8 mouse cellular contexts compared by ENCODE assay signal in genomic region chr2:27572261-27572793, GRCm38 (mm10). TPM values are rescaled to one million over a fixed set of nuclear protein-coding genes. Genes with fewer than 3 reads are reported as not detected.
DNase-seq lines count a peak whose midpoint lies in the region; ATAC-seq and TF ChIP-seq lines count a peak whose summit lies in the region.

No protein-coding gene starts in this region.

- H3K4me2 ChIP-seq in embryonic facial prominence, embryonic 14.5 days (ENCODE audit: low read depth, low read length), result no peak overlapping the region
- H3K4me2 ChIP-seq in hindbrain, postnatal 0 days (ENCODE audit: low read depth, low read length), result peak overlapping the region; percentile 37; the same call in 1 of the 2 replicates
- no peak overlapping the region for H3K4me2 ChIP-seq in liver, postnatal 0 days (ENCODE audit: low read depth, low read length)

- peak; percentile 7 for DNase-seq in Muller cell, postnatal 12 days (ENCODE audit: inconsistent ontology term)
- peak; percentile 38 for DNase-seq in embryonic facial prominence, embryonic 14.5 days (ENCODE audit: low spot score)
- DNase-seq in hindbrain, postnatal 0 days (ENCODE audit: low spot score), result no peak
- DNase-seq in liver, postnatal 0 days, result peak; percentile 43
- no peak for DNase-seq in ovary, adult 18-20 months (ENCODE audit: low spot score)
- DNase-seq in cerebellum, adult 11-12 months, result no peak
- DNase-seq in T-cell, adult 2 months (ENCODE audit: low spot score), result no peak
- no peak for DNase-seq in thymus, adult 18-20 months

- TF ChIP-seq EP300 in liver, postnatal 0 days (IDR thresholded peaks at IDR 0.05; ENCODE audit: low read depth), result peak; percentile 58; the same call in 1 of the 2 replicates

- H3K4me3 ChIP-seq in embryonic facial prominence, embryonic 14.5 days (ENCODE audit: low read depth, low read length), result no peak overlapping the region
- no peak overlapping the region for H3K4me3 ChIP-seq in hindbrain, postnatal 0 days (ENCODE audit: low read length)
- H3K4me3 ChIP-seq in liver, postnatal 0 days (ENCODE audit: low read depth, low read length), result no peak overlapping the region

- WGBS in embryonic facial prominence, embryonic 14.5 days, result 38% methylated on average over 7 of the region's 8 CpGs
- WGBS in hindbrain, postnatal 0 days, result 45% methylated on average over 8 of the region's 8 CpGs
- 57% methylated on average over 8 of the region's 8 CpGs for WGBS in liver, postnatal 0 days (ENCODE audit: insufficient replicate concordance)

- H3K27me3 ChIP-seq in embryonic facial prominence, embryonic 14.5 days (replicated peaks; ENCODE audit: control insufficient read depth, insufficient read depth, low read length), result no peaks in the 10 kb centered on the region
- no peaks in the 10 kb centered on the region for H3K27me3 ChIP-seq in hindbrain, postnatal 0 days (ENCODE audit: insufficient read depth, low read length)
- no peaks in the 10 kb centered on the region for H3K27me3 ChIP-seq in liver, postnatal 0 days (ENCODE audit: insufficient read depth, low read length)

- H3K36me3 ChIP-seq in embryonic facial prominence, embryonic 14.5 days (ENCODE audit: control insufficient read depth, insufficient read depth, low read length), result no peaks in the 10 kb centered on the region
- H3K36me3 ChIP-seq in hindbrain, postnatal 0 days (ENCODE audit: insufficient read depth, low read length), result no peaks in the 10 kb centered on the region
- no peaks in the 10 kb centered on the region for H3K36me3 ChIP-seq in liver, postnatal 0 days (replicated peaks; ENCODE audit: insufficient read depth, low read length)

- H3K9ac ChIP-seq in embryonic facial prominence, embryonic 14.5 days (ENCODE audit: low read depth, low read length), result no peak overlapping the region
- H3K9ac ChIP-seq in hindbrain, postnatal 0 days (replicated peaks; ENCODE audit: low read length), result no peak overlapping the region
- H3K9ac ChIP-seq in liver, postnatal 0 days (replicated peaks), result no peak overlapping the region

- H3K27ac ChIP-seq in embryonic facial prominence, embryonic 14.5 days (replicated peaks; ENCODE audit: low read depth, low read length), result peak overlapping the region; percentile 46; the same call in 1 of the 2 replicates
- H3K27ac ChIP-seq in hindbrain, postnatal 0 days, result peak overlapping the region; percentile 73
- peak overlapping the region; percentile 69 for H3K27ac ChIP-seq in liver, postnatal 0 days (ENCODE audit: low read depth)

- TF ChIP-seq CTCF in hindbrain, postnatal 0 days (IDR thresholded peaks at IDR 0.05; ENCODE audit: low read depth), result no peak
- no peak for TF ChIP-seq CTCF in liver, postnatal 0 days (IDR thresholded peaks at IDR 0.05; ENCODE audit: low read depth)

- no peak for ATAC-seq in embryonic facial prominence, embryonic 14.5 days (ENCODE audit: low read depth)
- ATAC-seq in hindbrain, postnatal 0 days, result peak; percentile 21; the same call in 1 of the 2 replicates
- peak; percentile 31; the same call in 1 of the 2 replicates for ATAC-seq in liver, postnatal 0 days

- H3K4me1 ChIP-seq in embryonic facial prominence, embryonic 14.5 days (ENCODE audit: control insufficient read depth, insufficient read depth, low read length), result peaks cover 17% of the 10 kb centered on the region
- H3K4me1 ChIP-seq in hindbrain, postnatal 0 days (ENCODE audit: insufficient read depth, low read length), result peaks cover 16% of the 10 kb centered on the region
- H3K4me1 ChIP-seq in liver, postnatal 0 days (ENCODE audit: insufficient read depth), result 0 out of 2 replicates have a peak, but pooled peaks cover 3% of the 10 kb centered on the region

- no peaks in the 10 kb centered on the region for H3K9me3 ChIP-seq in embryonic facial prominence, embryonic 14.5 days (ENCODE audit: control insufficient read depth, low read length)
- H3K9me3 ChIP-seq in hindbrain, postnatal 0 days (ENCODE audit: low read length), result no peaks in the 10 kb centered on the region
- no peaks in the 10 kb centered on the region for H3K9me3 ChIP-seq in liver, postnatal 0 days (ENCODE audit: low read length)

RNA-seq across cellular contexts. Expression of gene Wdr5, which starts 57.4 kb away (rescaled TPM):
- polyA plus RNA-seq in embryonic facial prominence, embryonic 14.5 days (2014; fragmentation: Nextera tagmentation; extraction: Ambion mirVana), result 50.1 and 54.1 TPM in 2 replicates
- total RNA-seq in hindbrain, postnatal 0 days (2014; rRNA removed), result 46.1 and 51.9 TPM in 2 replicates
- 34.5 and 35.1 TPM in 2 replicates for polyA plus RNA-seq in hindbrain, postnatal 0 days (2015; fragmentation: Nextera tagmentation; extraction: Ambion mirVana)
- polyA plus RNA-seq in liver, postnatal 0 days (2015; fragmentation: Nextera tagmentation; extraction: Ambion mirVana), result 14.6 and 16.6 TPM in 2 replicates

Comparison
In these comparisons a context has a peak if more than half of its experiments do, and no peak if none do; other contexts are left out.
1. DNase-seq: peak in Muller cell, postnatal 12 days (single experiment), embryonic facial prominence, embryonic 14.5 days (single experiment) and liver, postnatal 0 days (single experiment); none in hindbrain, postnatal 0 days (single experiment), ovary, adult 18-20 months (single experiment), cerebellum, adult 11-12 months (single experiment), T-cell, adult 2 months (single experiment) and thymus, adult 18-20 months (0 of 2).
2. Peak in every context shown above with its lines, with median percentiles within 50 percentile points of each other: H3K27ac ChIP-seq.